Mouse (Mus musculus) MEL (cell line): ENCODE data around the gene Lsm14a. TPM values are rescaled to one million over a fixed set of nuclear protein-coding genes. Genes with fewer than 3 reads are reported as not detected.
"Not testable (repeated sequence)": the region's sequence is repeated elsewhere in the genome, so short reads cannot be mapped to it uniquely, and the experiment has no call there.

Experiments
- DNase-seq: peaks from one replicate; pipeline ENCODE4 v3.0.0; 2011; ENCODE audit warnings: low read depth, low spot score
- H3K27ac ChIP-seq: 2 replicates; pipeline ENCODE4 v1.5.1; 2012; ENCODE audit warnings: low read depth, mild to moderate bottlenecking, control low read depth, low read length, moderate library complexity; ENCODE audit not compliant: control insufficient read depth
- H3K27me3 ChIP-seq, 2 experiments: fragments of 150-350 bp in 1 of 2; sonication (generic) in 1 of 2; 2 replicates each; pipeline ENCODE4 v1.6.1; 2012; ENCODE audit warnings: low read length in 2 of 2, mild to moderate bottlenecking in 2 of 2, improper control_type of control experiment in 1 of 2, moderate library complexity in 1 of 2; ENCODE audit not compliant: insufficient read depth in 2 of 2, control insufficient read depth in 1 of 2
- H3K36me3 ChIP-seq, 2 experiments: 2 replicates each; pipeline ENCODE4 v1.6.1; 2012 to 2014; ENCODE audit warnings: low read length in 2 of 2, improper control_type of control experiment in 1 of 2, inconsistent platforms in 1 of 2, mild to moderate bottlenecking in 1 of 2; ENCODE audit not compliant: insufficient read depth in 2 of 2, control insufficient read depth in 1 of 2
- H3K4me1 ChIP-seq, 2 experiments: fragments of 150-350 bp in 1 of 2; sonication (generic) in 1 of 2; 2 replicates each; pipeline ENCODE4 v1.6.1; 2012; ENCODE audit warnings: low read length in 2 of 2, improper control_type of control experiment in 1 of 2, mild to moderate bottlenecking in 1 of 2; ENCODE audit not compliant: insufficient read depth in 2 of 2, control insufficient read depth in 1 of 2
- H3K4me3 ChIP-seq, 2 experiments: fragments of 150-350 bp in 1 of 2; sonication (generic) in 1 of 2; 2 replicates each; pipeline ENCODE4 v1.5.1; 2012; ENCODE audit warnings: low read depth in 2 of 2, low read length in 2 of 2, mild to moderate bottlenecking in 2 of 2, moderate library complexity in 2 of 2, control low read depth in 1 of 2, improper control_type of control experiment in 1 of 2; ENCODE audit not compliant: control insufficient read depth in 1 of 2, insufficient read depth in 1 of 2
- H3K79me2 ChIP-seq: 2 replicates; pipeline ENCODE4 v1.6.1; 2012; ENCODE audit warnings: mild to moderate bottlenecking, low read length, moderate library complexity; ENCODE audit not compliant: control insufficient read depth, poor library complexity, insufficient read depth
- H3K9ac ChIP-seq: 2 replicates; pipeline ENCODE4 v1.6.1; 2012; ENCODE audit warnings: low read depth, mild to moderate bottlenecking, control low read depth, low read length, moderate library complexity; ENCODE audit not compliant: control insufficient read depth, poor library complexity, severe bottlenecking
- H3K9me3 ChIP-seq: fragments of 150-350 bp; sonication (generic); replicated peaks from 2 replicates; pipeline ENCODE4 v1.6.1; 2012; ENCODE audit warnings: mild to moderate bottlenecking, low read length, improper control_type of control experiment, moderate library complexity; ENCODE audit not compliant: insufficient read depth
- CHD1 ChIP-seq: IDR thresholded peaks from 2 replicates; pipeline ENCODE4 v1.6.1; 2012; ENCODE audit warnings: low read depth, mild to moderate bottlenecking, inconsistent platforms, low read length, improper control_type of control experiment
- CTCF ChIP-seq, 3 experiments: IDR thresholded peaks in 2 of 3; conservative IDR thresholded peaks in 1 of 3; 2 replicates each; pipeline ENCODE4 v1.5.1; 2011 to 2012; ENCODE audit warnings: low read length in 3 of 3, low read depth in 2 of 3, mild to moderate bottlenecking in 2 of 3, improper control_type of control experiment in 1 of 3, inconsistent platforms in 1 of 3, mixed read lengths in 1 of 3, moderate library complexity in 1 of 3; ENCODE audit not compliant: control insufficient read depth in 1 of 3, insufficient read depth in 1 of 3, poor library complexity in 1 of 3, severe bottlenecking in 1 of 3
- ELF1 ChIP-seq: IDR thresholded peaks from 2 replicates; pipeline ENCODE4 v1.6.1; 2014; ENCODE audit warnings: low read depth, mild to moderate bottlenecking, inconsistent platforms, low read length, improper control_type of control experiment, moderate library complexity
- EP300 ChIP-seq, 2 experiments: IDR thresholded peaks; 2 replicates each; pipeline ENCODE4 v1.6.1; 2011; ENCODE audit warnings: improper control_type of control experiment in 2 of 2, low read length in 2 of 2, low read depth in 1 of 2, mild to moderate bottlenecking in 1 of 2
- ETS1 ChIP-seq: IDR thresholded peaks from 2 replicates; pipeline ENCODE4 v1.6.1; 2012; ENCODE audit warnings: low read depth, mild to moderate bottlenecking, inconsistent platforms, low read length, improper control_type of control experiment, moderate library complexity
- GABPA ChIP-seq: IDR thresholded peaks from 2 replicates; pipeline ENCODE4 v1.6.1; 2012; ENCODE audit warnings: low read depth, mild to moderate bottlenecking, inconsistent platforms, low read length, improper control_type of control experiment, moderate library complexity
- GATA1 ChIP-seq: IDR thresholded peaks from 2 replicates; pipeline ENCODE4 v1.6.1; 2011; ENCODE audit warnings: low read depth, low read length, improper control_type of control experiment
- JUND ChIP-seq: IDR thresholded peaks from 2 replicates; pipeline ENCODE4 v1.6.1; 2011; ENCODE audit warnings: low read depth, mild to moderate bottlenecking, improper control_type of control experiment, low read length
- MAFK ChIP-seq: IDR thresholded peaks from 2 replicates; pipeline ENCODE4 v1.6.1; 2011; ENCODE audit warnings: low read depth, mild to moderate bottlenecking, low read length, improper control_type of control experiment, borderline replicate concordance
- MAZ ChIP-seq: IDR thresholded peaks from 2 replicates; pipeline ENCODE4 v1.6.1; 2012; ENCODE audit warnings: low read depth, mild to moderate bottlenecking, inconsistent platforms, low read length, improper control_type of control experiment
- MEF2A ChIP-seq: IDR thresholded peaks from 2 replicates; pipeline ENCODE4 v1.6.1; 2014; ENCODE audit warnings: low read depth, mild to moderate bottlenecking, inconsistent platforms, low read length, improper control_type of control experiment; ENCODE audit not compliant: poor library complexity, insufficient replicate concordance, severe bottlenecking; ENCODE audit errors: extremely low read depth
- MXI1 ChIP-seq: IDR thresholded peaks from 2 replicates; pipeline ENCODE4 v1.6.1; 2011; ENCODE audit warnings: mild to moderate bottlenecking, low read depth, low read length, improper control_type of control experiment
- MYB ChIP-seq: IDR thresholded peaks from 2 replicates; pipeline ENCODE4 v1.6.1; 2011; ENCODE audit warnings: mild to moderate bottlenecking, low read depth, low read length, improper control_type of control experiment
- MYC ChIP-seq: IDR thresholded peaks from 2 replicates; pipeline ENCODE4 v1.6.1; 2011; ENCODE audit warnings: low read depth, mild to moderate bottlenecking, low read length, improper control_type of control experiment, moderate library complexity
- NRF1 ChIP-seq: IDR thresholded peaks from 2 replicates; pipeline ENCODE4 v1.6.1; 2014; ENCODE audit warnings: low read depth, mild to moderate bottlenecking, inconsistent platforms, low read length, improper control_type of control experiment, moderate library complexity; ENCODE audit not compliant: poor library complexity, insufficient read depth, severe bottlenecking
- RAD21 ChIP-seq: IDR thresholded peaks from 2 replicates; pipeline ENCODE4 v1.6.1; 2011; ENCODE audit warnings: mild to moderate bottlenecking, low read depth, low read length, improper control_type of control experiment
- SMC3 ChIP-seq: IDR thresholded peaks from 2 replicates; pipeline ENCODE4 v1.6.1; 2011; ENCODE audit warnings: low read depth, low read length, improper control_type of control experiment
- TBP ChIP-seq: IDR thresholded peaks from 2 replicates; pipeline ENCODE4 v1.8.0; 2011; ENCODE audit warnings: low read depth, low read length, improper control_type of control experiment
- UBTF ChIP-seq: IDR thresholded peaks from 2 replicates; pipeline ENCODE4 v1.6.1; 2012; ENCODE audit warnings: low read depth, mild to moderate bottlenecking, inconsistent platforms, low read length, improper control_type of control experiment, moderate library complexity, borderline replicate concordance; ENCODE audit not compliant: insufficient read depth
- USF1 ChIP-seq: IDR thresholded peaks from 2 replicates; pipeline ENCODE4 v1.6.1; 2014; ENCODE audit warnings: low read depth, mild to moderate bottlenecking, inconsistent platforms, low read length, improper control_type of control experiment, moderate library complexity
- ZMIZ1 ChIP-seq: IDR thresholded peaks from 2 replicates; pipeline ENCODE4 v1.6.1; 2012; ENCODE audit warnings: low read depth, mild to moderate bottlenecking, inconsistent platforms, low read length, improper control_type of control experiment, moderate library complexity
- ZNF384 ChIP-seq: IDR thresholded peaks from 2 replicates; pipeline ENCODE4 v1.6.1; 2012; ENCODE audit warnings: low read depth, mild to moderate bottlenecking, inconsistent platforms, low read length, improper control_type of control experiment
- polyA plus RNA-seq, 2 experiments: library from polyadenylated mRNA; stranded (reverse) in 1 of 2; unstranded in 1 of 2; fragments of >175 nt in 1 of 2; fragments of >200 nt in 1 of 2; gene quantifications; 2 replicates each; pipeline versions ENCODE4 v1.2.1 to v1.2.4; 2012; ENCODE audit warnings: low replicate concordance in 2 of 2, low read depth in 1 of 2; ENCODE audit not compliant: insufficient read length in 2 of 2, insufficient read depth in 1 of 2, missing spikeins in 1 of 2
- total RNA-seq: library from RNA; depleted of rRNA; stranded (reverse); fragments of 300-350 nt; gene quantifications from 2 replicates; pipeline ENCODE4 v1.2.3, GENCODE M21; 2012

Gene Lsm14a
- total and polyA plus RNA-seq, 3 experiments: 66.4 to 371 (median 233) TPM

- H3K9ac ChIP-seq, H3K4me3 ChIP-seq, H3K4me1 ChIP-seq, DNase-seq, H3K79me2 ChIP-seq, H3K36me3 ChIP-seq, H3K9me3 ChIP-seq, H3K27ac ChIP-seq, H3K27me3 ChIP-seq: not testable (repeated sequence)
- TF ChIP-seq RAD21: peak; percentile 26
- peak in 2 of 3 experiments; percentile 16 to 36; a peak in 2 of 6 replicates for TF ChIP-seq CTCF (IDR thresholded peaks at IDR 0.05 in 2 of 3, conservative IDR thresholded peaks at IDR 0.05 in 1 of 3; ENCODE audit: control insufficient read depth in 1 of 3, insufficient read depth in 1 of 3, low read depth in 2 of 3, low read length in 3 of 3, poor library complexity in 1 of 3, severe bottlenecking in 1 of 3)
These were observed 56.6 kb downstream of the Lsm14a start for GRCm38 (mm10) chr7:34336545-34336944.

DNA sequence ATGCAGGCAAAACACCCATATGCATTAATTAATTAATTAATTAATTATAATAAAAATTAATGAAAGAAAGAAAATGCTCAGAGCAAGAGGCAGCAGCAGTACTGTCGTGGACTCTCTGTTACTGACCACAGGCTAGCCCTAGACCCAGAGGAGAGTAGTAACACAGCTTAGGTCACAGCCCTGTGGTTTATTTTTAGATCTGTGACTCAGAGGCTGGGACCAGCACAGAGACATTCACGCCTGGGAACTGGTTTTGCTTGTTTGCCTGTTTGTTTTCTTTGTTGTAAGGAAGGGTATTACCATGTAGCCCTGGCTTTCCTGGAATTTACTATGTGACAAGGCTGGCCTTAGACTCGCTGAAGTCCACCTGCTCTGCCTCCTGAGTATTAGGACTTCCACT is 65.6 kb downstream of the Lsm14a start:
- Histone ChIP-seq H3K4me3 (no peak overlapping the region), H3K27ac (no peak overlapping the region), H3K27me3 (no peaks in the 10 kb centered on the region; a peak in 1 of 4 replicates), H3K36me3 (no peaks in the 10 kb centered on the region), H3K9me3 (no peaks in the 10 kb centered on the region), H3K9ac (no peak overlapping the region), H3K79me2 (no peaks in the 10 kb centered on the region), H3K4me1 (no peaks in the 10 kb centered on the region)
- DNase-seq: no peak
- TF ChIP-seq JUND: no peak
- TF ChIP-seq EP300 (IDR thresholded peaks at IDR 0.05; ENCODE audit: low read depth in 1 of 2, low read length in 2 of 2): no peak
- TF ChIP-seq NRF1: no peak
- TF ChIP-seq GATA1: no peak
- TF ChIP-seq ZNF384: no peak
- TF ChIP-seq ELF1: no peak
- no peak for TF ChIP-seq CTCF (IDR thresholded peaks at IDR 0.05 in 2 of 3, conservative IDR thresholded peaks at IDR 0.05 in 1 of 3; ENCODE audit: control insufficient read depth in 1 of 3, insufficient read depth in 1 of 3, low read depth in 2 of 3, low read length in 3 of 3, poor library complexity in 1 of 3, severe bottlenecking in 1 of 3)
- TF ChIP-seq CHD1: no peak
- no peak for TF ChIP-seq ZMIZ1
- TF ChIP-seq TBP: no peak
- no peak for TF ChIP-seq MXI1
- TF ChIP-seq MEF2A: no peak
- TF ChIP-seq SMC3: no peak

GRCm38 (mm10) chr7:34324857-34325256 is 68.3 kb downstream of the Lsm14a start:
- Histone ChIP-seq H3K79me2 (no peaks in the 10 kb centered on the region), H3K4me1 (no peaks in the 10 kb centered on the region), H3K9ac (no peak overlapping the region), H3K27ac (no peak overlapping the region), H3K4me3 (no peak overlapping the region), H3K36me3 (no peaks in the 10 kb centered on the region), H3K9me3 (no peaks in the 10 kb centered on the region), H3K27me3 (no peaks in the 10 kb centered on the region; a peak in 1 of 4 replicates)
- TF ChIP-seq MYB (no peak), MAZ (no peak), ETS1 (no peak), MAFK (no peak), GABPA (no peak), RAD21 (no peak), MYC (no peak), USF1 (no peak), ZMIZ1 (no peak), UBTF (no peak), MEF2A (no peak)
- DNase-seq: no peak
